Mouse (Mus musculus) lung, postnatal 14 days (tissue): ENCODE measurements around the gene Gpr179.
A peak's percentile ranks its signal among the peaks of the same experiment; 100 is the strongest.
"Not testable (repeated sequence)": the region's sequence is repeated elsewhere in the genome, so short reads cannot be mapped to it uniquely, and the experiment has no call there.

Experiments used
- DNase-seq: peaks from one replicate; pipeline ENCODE4 v3.0.0; 2021

Gene Gpr179

DNA sequence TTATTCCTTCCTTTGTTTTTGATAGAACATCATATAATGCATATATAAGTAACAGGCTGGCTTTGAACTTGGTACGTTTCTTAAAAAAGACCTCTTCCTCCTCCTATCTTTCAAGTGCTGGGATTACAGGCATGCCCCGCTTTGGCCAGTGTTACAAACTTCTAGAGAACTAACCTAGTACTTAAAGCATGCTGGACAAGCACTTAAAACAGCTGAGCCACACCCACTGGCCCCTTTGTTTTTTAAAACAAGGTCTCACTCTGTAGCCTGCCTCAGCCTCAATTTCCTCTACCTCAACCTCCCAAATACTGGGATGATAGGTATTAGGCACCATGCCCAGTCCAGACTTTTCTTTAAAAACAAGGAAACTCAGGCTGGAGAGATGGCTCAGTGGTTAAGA is 2.8 kb upstream of the Gpr179 start:
- no peak for DNase-seq

DNA sequence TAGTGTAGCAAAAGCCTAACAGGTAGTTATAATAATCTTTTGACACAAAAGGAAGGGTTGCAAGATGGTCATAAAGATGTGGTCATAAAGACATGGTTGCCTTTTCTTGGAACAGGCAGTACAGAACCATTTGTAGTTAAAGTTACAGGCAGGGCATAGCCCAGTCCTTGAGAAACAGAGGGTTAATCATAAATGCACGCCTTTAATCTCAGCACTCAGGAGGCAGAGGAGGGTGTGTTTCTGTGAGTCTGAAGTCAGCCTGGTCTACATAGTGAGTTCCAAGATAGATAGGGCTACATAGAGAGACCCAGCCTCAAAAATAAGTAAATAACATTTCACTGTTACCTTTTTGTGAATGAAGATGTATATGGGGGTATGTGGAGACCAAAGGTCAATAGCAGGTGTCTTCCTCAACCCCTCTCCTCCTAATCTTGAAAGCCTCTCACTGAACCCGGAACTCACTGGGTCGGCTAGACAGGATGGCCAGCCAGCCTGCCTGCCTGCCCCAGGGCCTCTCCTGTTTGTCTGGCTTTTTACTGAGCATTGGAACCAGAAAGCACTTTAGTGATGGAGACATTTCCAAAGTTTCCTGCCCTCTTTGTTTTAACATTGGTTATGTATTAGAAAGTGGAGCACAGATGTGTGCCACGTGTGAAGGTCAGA is 1.2 kb upstream of the Gpr179 start:
- no peak for DNase-seq

- DNase-seq: peak; percentile 79
Measured at GRCm38 (mm10) chr11:97350035-97350434, 1.8 kb downstream of the Gpr179 start.

DNA sequence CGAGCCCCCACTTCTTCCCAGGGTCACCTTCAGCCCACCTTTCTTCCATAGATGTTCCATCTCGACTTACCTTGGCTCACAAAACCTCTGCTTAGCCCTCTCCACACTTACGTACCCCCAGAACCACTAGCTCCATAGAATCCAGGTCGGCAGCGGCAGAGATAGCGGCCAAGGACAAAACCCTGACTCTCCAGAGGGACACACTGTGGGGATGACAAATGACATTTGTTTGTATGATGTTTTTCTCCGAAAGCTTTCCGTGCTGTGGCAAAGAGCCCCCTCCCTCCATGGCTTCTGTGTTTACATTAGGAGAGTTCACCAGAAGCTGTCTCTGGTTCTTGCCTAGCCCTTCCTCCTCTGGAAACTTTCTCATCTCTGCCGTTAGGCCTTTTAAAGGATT is 4.6 kb downstream of the Gpr179 start:
- no peak for DNase-seq

GRCm38 (mm10) chr11:97346383-97346782 is 5.5 kb downstream of the Gpr179 start:
- no peak for DNase-seq

- no peak for DNase-seq
Measured at GRCm38 (mm10) chr11:97345446-97345845, 6.4 kb downstream of the Gpr179 start.

DNA sequence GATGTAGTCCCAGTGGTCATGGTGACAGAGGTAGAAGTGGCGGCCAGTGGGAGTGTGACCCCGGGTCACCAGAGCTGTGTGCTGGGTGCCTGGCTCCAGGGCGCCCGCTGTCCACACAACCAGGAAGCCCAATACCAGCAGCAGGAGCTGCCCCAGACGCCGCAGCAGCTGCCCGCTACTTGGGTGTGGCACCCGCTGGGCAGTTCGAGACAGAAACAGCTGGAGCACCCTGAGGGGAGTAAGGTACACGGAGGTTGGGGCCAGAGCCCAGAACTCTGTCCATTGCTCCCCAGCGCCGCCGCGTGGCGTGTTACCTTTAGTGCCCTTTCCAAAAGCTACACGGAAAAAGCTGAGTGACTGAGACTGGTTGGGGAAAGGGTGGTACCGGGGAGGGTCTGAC is 8.3 kb downstream of the Gpr179 start:
- peak; percentile 64 for DNase-seq

DNA sequence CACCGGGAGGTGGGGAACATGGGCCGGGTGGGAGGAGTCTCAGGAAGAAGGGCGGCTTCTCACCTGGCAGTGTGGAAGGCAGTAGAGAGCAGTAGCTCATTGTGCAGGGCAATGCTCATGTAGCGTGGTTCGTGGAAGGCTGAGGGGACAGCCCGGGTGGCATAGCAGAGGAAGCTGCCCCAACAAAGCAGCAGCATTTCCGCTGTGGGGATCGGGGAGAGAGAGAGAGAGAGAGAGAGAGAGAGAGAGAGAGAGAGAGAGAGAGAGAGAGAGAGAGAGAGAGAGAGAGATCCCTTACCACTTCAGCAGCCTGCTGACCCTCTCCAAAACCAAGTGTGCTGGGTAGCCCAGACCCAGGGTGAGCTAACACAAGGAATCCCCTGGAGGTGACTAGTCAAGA is 8.7 kb downstream of the Gpr179 start:
- DNase-seq: no peak

DNA sequence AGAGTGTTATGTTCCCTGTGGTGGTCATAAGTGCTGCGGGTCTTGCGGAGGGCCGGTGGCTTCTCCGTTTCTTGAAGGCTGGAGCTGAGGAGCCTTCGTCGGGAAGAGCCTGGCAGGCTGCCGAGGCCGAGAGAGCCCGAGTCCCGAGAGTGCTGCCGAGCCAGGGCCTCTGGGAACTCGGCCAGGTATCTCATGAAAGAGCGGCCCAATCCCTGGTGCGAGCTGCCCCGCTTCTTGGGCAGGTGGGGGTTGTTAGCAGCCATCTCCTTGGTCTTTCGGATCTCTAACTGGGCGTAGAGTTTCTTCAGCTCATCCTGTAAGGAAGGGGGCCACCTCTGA is 12.9 kb downstream of the Gpr179 start:
- DNase-seq: peak; percentile 84

GRCm38 (mm10) chr11:97338302-97338976 is 13.4 kb downstream of the Gpr179 start:
- peak; percentile 21 for DNase-seq

GRCm38 (mm10) chr11:97337363-97337762 is 14.5 kb downstream of the Gpr179 start:
- DNase-seq: no peak

GRCm38 (mm10) chr11:97336751-97337345 is 15.0 kb downstream of the Gpr179 start:
- DNase-seq: no peak

- no peak for DNase-seq
Measured at GRCm38 (mm10) chr11:97336238-97336637, 15.6 kb downstream of the Gpr179 start.

DNA sequence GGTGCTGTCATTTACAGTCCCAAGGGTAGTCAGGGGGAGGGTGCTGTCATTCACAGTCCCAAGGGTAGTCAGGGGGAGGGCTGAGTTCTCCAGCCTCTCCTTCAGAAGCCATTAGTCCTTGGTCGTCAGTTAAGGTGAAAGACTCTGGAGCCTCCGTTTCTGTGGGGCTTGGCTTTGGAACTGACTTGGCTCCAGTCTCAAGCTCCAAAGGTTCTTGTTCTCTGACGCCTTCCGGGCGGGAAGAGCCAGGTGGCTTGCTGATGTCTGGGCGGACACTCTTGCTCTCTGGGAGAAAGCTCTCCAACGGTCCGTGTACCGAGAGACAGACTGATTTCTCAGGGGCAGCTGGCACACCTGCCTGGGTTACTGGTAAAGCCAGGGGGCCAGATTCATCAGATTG is 17.5 kb downstream of the Gpr179 start:
- no peak for DNase-seq

- DNase-seq: no peak
Measured at GRCm38 (mm10) chr11:97333896-97334295, 18.0 kb downstream of the Gpr179 start.

DNA sequence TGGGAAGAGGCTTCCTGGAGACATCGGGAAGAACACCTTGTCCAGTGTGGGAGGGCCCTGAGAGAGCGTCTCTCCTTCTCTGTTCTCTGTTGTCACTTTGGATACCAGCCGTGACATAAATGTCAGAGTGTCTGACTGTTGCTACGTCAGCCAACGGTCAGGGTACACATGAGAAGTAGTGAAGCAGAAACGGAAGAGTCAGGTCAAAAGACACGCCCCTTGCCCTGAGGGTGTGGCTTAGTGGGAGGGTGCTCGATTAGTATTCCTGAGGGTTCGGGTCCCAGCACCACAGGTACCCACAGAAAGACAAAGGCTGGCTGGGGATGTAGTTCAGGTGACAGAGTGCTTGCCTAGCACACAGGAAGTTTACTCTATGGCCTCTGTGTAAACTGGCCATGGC is 18.8 kb downstream of the Gpr179 start:
- no peak for DNase-seq

- no peak for DNase-seq
Measured at GRCm38 (mm10) chr11:97331231-97332190, 20.4 kb downstream of the Gpr179 start.

GRCm38 (mm10) chr11:97330315-97330714 is 21.6 kb downstream of the Gpr179 start:
- no peak for DNase-seq

DNA sequence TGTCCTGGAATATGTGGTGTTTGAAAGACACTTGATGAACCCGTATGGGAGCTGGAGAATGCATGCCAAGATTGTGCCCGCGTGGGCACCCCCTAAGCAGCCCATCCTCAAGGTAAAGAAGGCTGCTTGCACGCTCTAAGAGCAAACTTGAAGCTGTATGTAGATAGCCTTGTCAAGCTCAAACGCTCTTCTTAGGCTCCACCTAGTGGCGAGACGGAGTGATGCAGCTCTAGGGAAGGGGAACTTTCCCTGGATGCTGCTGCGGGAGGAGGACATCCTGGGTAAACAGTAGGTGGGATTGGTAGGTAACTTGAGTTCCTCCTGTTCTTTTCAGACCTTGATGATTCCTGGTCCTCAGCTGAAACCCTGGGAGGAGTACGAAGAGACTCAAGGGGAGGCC is 23.7 kb downstream of the Gpr179 start:
- peak; percentile 77 for DNase-seq

GRCm38 (mm10) chr11:97325224-97325623 is 26.7 kb downstream of the Gpr179 start:
- DNase-seq: no peak

DNA sequence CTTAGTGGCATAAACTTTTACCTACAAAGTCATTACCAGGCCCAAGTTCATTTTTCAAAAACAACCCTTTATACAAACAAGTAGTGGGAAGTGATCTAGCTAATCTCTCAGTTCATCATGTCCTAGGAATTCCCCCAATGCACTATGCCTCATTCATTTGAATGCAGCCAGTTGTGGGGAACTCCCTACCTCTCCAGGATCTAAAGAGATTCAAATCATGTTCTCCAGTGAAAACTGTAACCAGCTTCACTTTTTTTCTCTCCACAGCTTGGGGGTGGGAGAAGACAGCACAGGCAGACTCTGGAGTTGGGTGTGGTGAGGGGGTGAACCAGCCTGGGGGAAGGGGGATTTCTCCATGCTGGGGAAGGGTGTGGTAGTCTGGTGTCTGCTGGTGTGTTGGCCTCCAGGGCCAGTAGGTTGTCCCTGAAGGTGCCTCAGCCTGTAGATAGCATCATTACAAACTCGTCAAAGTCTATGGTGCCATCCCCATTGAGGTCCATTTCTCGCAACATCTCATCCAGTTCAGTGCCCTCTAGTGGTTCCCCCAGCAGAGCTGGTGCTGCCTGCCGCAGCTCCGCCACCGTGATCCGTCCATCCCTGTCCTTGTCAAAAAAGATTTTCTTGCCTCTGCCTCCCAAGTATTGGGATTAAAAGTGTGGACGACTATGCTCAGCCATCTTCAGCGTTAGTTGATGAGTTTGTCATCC is 29.8 kb downstream of the Gpr179 start:
- not testable (repeated sequence) for DNase-seq

GRCm38 (mm10) chr11:97321197-97321596 is 30.7 kb downstream of the Gpr179 start:
- DNase-seq: no peak
